Mouse (Mus musculus) liver, adult 2 months (tissue): ENCODE measurements around the gene Hdac7.

Source experiments
- CTCF ChIP-seq: fragments of 200-500 bp; IDR thresholded peaks from 2 replicates; pipeline ENCODE4 v1.5.1; 2011; ENCODE audit warnings: low read depth, low read length, control low read depth
- POLR2A ChIP-seq: fragments of 200-500 bp; IDR thresholded peaks from 2 replicates; pipeline ENCODE4 v1.6.1; 2011; ENCODE audit warnings: low read length, control low read depth; ENCODE audit not compliant: insufficient read depth; ENCODE audit errors: extremely low read depth

DNA sequence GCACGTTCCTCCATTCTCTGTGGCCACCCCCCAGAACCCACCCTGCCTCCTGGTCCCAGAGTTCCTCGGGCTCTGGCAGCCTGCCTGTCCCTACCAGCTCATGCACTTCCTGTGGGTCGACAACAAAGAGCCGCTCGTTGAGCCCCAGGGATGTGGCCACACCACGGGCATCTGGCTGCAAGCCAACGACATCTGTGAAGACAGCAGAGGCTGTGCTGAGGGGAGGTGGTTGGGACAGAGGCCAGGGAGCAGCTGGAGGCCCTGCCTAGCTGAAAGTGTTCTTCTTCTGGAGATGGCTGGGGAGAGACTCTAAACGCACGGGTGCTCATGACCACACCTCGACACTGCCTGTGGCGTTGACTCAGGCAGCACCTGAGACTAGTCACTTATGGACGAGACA lies 93.6 kb downstream of the Hdac7 start:
- TF ChIP-seq CTCF (no peak), POLR2A (no peak)
